Mouse (Mus musculus): ENCODE data around the gene Pink1. TPM values are rescaled to one million over a fixed set of nuclear protein-coding genes. Genes with fewer than 3 reads are reported as not detected.

The Pink1 gene
- polyA plus RNA-seq, 1 experiment from 2014 or later: 17.8 TPM

GRCm38 (mm10) chr4:138347280-138347679, 21.2 kb upstream of the Pink1 start:
- no peaks in the 10 kb centered on the region for H3K4me1 ChIP-seq (ENCODE audit: control insufficient read depth, insufficient read depth, low read length)
- H3K9me3 ChIP-seq (ENCODE audit: control insufficient read depth, low read length): no peaks in the 10 kb centered on the region
- H3K4me2 ChIP-seq (ENCODE audit: low read depth, severe bottlenecking): no peak overlapping the region
- no peak for DNase-seq (ENCODE audit: low spot score)
- H3K36me3 ChIP-seq (ENCODE audit: control insufficient read depth, insufficient read depth, low read length): no peaks in the 10 kb centered on the region
- no peak overlapping the region for H3K9ac ChIP-seq (ENCODE audit: low read length)
- ATAC-seq (ENCODE audit: insufficient number of reproducible peaks, low FRiP score, low TSS enrichment, low read depth): no peak
- no peak overlapping the region for H3K4me3 ChIP-seq (ENCODE audit: low read depth, low read length)
- no peak overlapping the region for H3K27ac ChIP-seq (replicated peaks; ENCODE audit: low read depth, low read length)
- no peaks in the 10 kb centered on the region for H3K27me3 ChIP-seq (ENCODE audit: control insufficient read depth, insufficient read depth, low read length)
- WGBS: 76% methylated on average over 1 of the region's 1 CpGs

- H3K4me1 ChIP-seq (ENCODE audit: control insufficient read depth, insufficient read depth, low read length): no peaks in the 10 kb centered on the region
- 79% methylated on average over 9 of the region's 9 CpGs for WGBS
- ATAC-seq (ENCODE audit: insufficient number of reproducible peaks, low FRiP score, low TSS enrichment, low read depth): no peak
- H3K27ac ChIP-seq (replicated peaks; ENCODE audit: low read depth, low read length): no peak overlapping the region
- no peaks in the 10 kb centered on the region for H3K36me3 ChIP-seq (ENCODE audit: control insufficient read depth, insufficient read depth, low read length)
- no peak overlapping the region for H3K4me3 ChIP-seq (ENCODE audit: low read depth, low read length)
- DNase-seq (ENCODE audit: low spot score): no peak
- no peak overlapping the region for H3K4me2 ChIP-seq (ENCODE audit: low read depth, severe bottlenecking)
- H3K9ac ChIP-seq (ENCODE audit: low read length): no peak overlapping the region
- H3K27me3 ChIP-seq (ENCODE audit: control insufficient read depth, insufficient read depth, low read length): no peaks in the 10 kb centered on the region
- no peaks in the 10 kb centered on the region for H3K9me3 ChIP-seq (ENCODE audit: control insufficient read depth, low read length)
Observed at GRCm38 (mm10) chr4:138344891-138345545, 18.9 kb upstream of the Pink1 start.

GRCm38 (mm10) chr4:138343341-138343837, 17.3 kb upstream of the Pink1 start:
- no peak overlapping the region for H3K27ac ChIP-seq (replicated peaks; ENCODE audit: low read depth, low read length)
- DNase-seq (ENCODE audit: low spot score) (no peak), ATAC-seq (ENCODE audit: insufficient number of reproducible peaks, low FRiP score, low TSS enrichment, low read depth) (no peak)
- H3K36me3 ChIP-seq (ENCODE audit: control insufficient read depth, insufficient read depth, low read length): no peaks in the 10 kb centered on the region
- no peaks in the 10 kb centered on the region for H3K9me3 ChIP-seq (ENCODE audit: control insufficient read depth, low read length)
- H3K27me3 ChIP-seq (ENCODE audit: control insufficient read depth, insufficient read depth, low read length): no peaks in the 10 kb centered on the region
- no peaks in the 10 kb centered on the region for H3K4me1 ChIP-seq (ENCODE audit: control insufficient read depth, insufficient read depth, low read length)
- 57% methylated on average over 10 of the region's 10 CpGs for WGBS
- no peak overlapping the region for H3K4me3 ChIP-seq (ENCODE audit: low read depth, low read length)
- H3K9ac ChIP-seq (ENCODE audit: low read length): no peak overlapping the region
- H3K4me2 ChIP-seq (ENCODE audit: low read depth, severe bottlenecking): no peak overlapping the region

DNA sequence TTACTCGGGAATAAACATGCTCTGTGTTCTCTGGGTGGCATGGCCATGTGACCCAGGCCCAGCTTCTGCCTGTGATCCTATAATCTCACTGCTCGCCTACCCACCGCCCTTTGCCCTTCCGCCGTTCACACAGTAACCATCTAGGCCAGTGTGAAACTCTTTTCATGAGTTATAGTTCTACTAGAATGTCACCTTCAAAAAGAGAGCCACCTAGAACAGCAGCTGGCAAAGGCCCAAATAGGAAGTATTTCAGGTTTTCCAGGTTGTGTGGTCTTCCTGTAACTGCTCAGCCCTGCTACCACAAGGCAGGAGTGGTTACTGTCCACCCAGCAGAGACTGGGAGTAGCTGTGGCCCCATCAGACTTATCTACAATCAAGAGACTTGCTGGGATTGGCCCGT, 16.7 kb upstream of the Pink1 start:
- ATAC-seq (ENCODE audit: insufficient number of reproducible peaks, low FRiP score, low TSS enrichment, low read depth): no peak
- Histone ChIP-seq H3K4me2 (ENCODE audit: low read depth, severe bottlenecking) (no peak overlapping the region), H3K4me1 (ENCODE audit: control insufficient read depth, insufficient read depth, low read length) (no peaks in the 10 kb centered on the region), H3K27me3 (ENCODE audit: control insufficient read depth, insufficient read depth, low read length) (no peaks in the 10 kb centered on the region), H3K4me3 (ENCODE audit: low read depth, low read length) (no peak overlapping the region), H3K27ac (replicated peaks; ENCODE audit: low read depth, low read length) (no peak overlapping the region), H3K9me3 (ENCODE audit: control insufficient read depth, low read length) (no peaks in the 10 kb centered on the region), H3K9ac (ENCODE audit: low read length) (no peak overlapping the region), H3K36me3 (ENCODE audit: control insufficient read depth, insufficient read depth, low read length) (no peaks in the 10 kb centered on the region)
- no peak for DNase-seq (ENCODE audit: low spot score)
- 78% methylated on average over 6 of the region's 6 CpGs for WGBS

GRCm38 (mm10) chr4:138342048-138342447, 15.9 kb upstream of the Pink1 start:
- no peak overlapping the region for H3K4me3 ChIP-seq (ENCODE audit: low read depth, low read length)
- ATAC-seq (ENCODE audit: insufficient number of reproducible peaks, low FRiP score, low TSS enrichment, low read depth) (no peak), DNase-seq (ENCODE audit: low spot score) (no peak)
- 76% methylated on average over 7 of the region's 7 CpGs for WGBS
- no peak overlapping the region for H3K27ac ChIP-seq (replicated peaks; ENCODE audit: low read depth, low read length)
- H3K27me3 ChIP-seq (ENCODE audit: control insufficient read depth, insufficient read depth, low read length): no peaks in the 10 kb centered on the region
- H3K4me1 ChIP-seq (ENCODE audit: control insufficient read depth, insufficient read depth, low read length): no peaks in the 10 kb centered on the region
- H3K9ac ChIP-seq (ENCODE audit: low read length): no peak overlapping the region
- no peaks in the 10 kb centered on the region for H3K36me3 ChIP-seq (ENCODE audit: control insufficient read depth, insufficient read depth, low read length)
- no peaks in the 10 kb centered on the region for H3K9me3 ChIP-seq (ENCODE audit: control insufficient read depth, low read length)
- no peak overlapping the region for H3K4me2 ChIP-seq (ENCODE audit: low read depth, severe bottlenecking)

GRCm38 (mm10) chr4:138341393-138341792, 15.3 kb upstream of the Pink1 start:
- DNase-seq (ENCODE audit: low spot score) (no peak), ATAC-seq (ENCODE audit: insufficient number of reproducible peaks, low FRiP score, low TSS enrichment, low read depth) (no peak)
- no peaks in the 10 kb centered on the region for H3K9me3 ChIP-seq (ENCODE audit: control insufficient read depth, low read length)
- H3K36me3 ChIP-seq (ENCODE audit: control insufficient read depth, insufficient read depth, low read length): no peaks in the 10 kb centered on the region
- no peaks in the 10 kb centered on the region for H3K27me3 ChIP-seq (ENCODE audit: control insufficient read depth, insufficient read depth, low read length)
- WGBS: 54% methylated on average over 8 of the region's 8 CpGs
- H3K27ac ChIP-seq (replicated peaks; ENCODE audit: low read depth, low read length): no peak overlapping the region
- no peak overlapping the region for H3K4me2 ChIP-seq (ENCODE audit: low read depth, severe bottlenecking)
- no peak overlapping the region for H3K4me3 ChIP-seq (ENCODE audit: low read depth, low read length)
- no peak overlapping the region for H3K9ac ChIP-seq (ENCODE audit: low read length)
- no peaks in the 10 kb centered on the region for H3K4me1 ChIP-seq (ENCODE audit: control insufficient read depth, insufficient read depth, low read length)

DNA sequence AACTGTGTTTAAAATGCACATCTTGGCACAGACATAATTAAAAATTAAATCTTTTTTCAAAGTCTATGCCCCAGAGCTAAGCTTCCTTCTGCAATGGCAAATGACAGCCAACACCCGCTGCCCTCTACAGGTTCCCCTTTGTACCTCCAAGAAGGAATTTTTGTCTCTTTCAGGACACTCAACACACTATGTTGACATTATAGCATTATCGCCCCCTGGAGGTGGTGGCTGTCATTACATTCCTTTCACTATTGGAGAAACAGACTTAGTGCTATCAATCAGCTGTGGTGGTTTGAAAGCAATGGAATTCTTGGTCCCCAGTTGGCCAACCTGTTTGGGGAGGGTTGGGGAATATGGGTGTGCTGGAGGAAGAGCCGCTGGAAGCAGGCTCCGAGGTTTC, 13.9 kb upstream of the Pink1 start:
- DNase-seq (ENCODE audit: low spot score): peak; percentile 65
- H3K4me1 ChIP-seq (ENCODE audit: control insufficient read depth, insufficient read depth, low read length): no peaks in the 10 kb centered on the region
- no peak overlapping the region for H3K4me2 ChIP-seq (ENCODE audit: low read depth, severe bottlenecking)
- H3K27ac ChIP-seq (replicated peaks; ENCODE audit: low read depth, low read length): no peak overlapping the region
- no peaks in the 10 kb centered on the region for H3K36me3 ChIP-seq (ENCODE audit: control insufficient read depth, insufficient read depth, low read length)
- no peak for ATAC-seq (ENCODE audit: insufficient number of reproducible peaks, low FRiP score, low TSS enrichment, low read depth)
- WGBS: 44% methylated on average over 4 of the region's 4 CpGs
- H3K4me3 ChIP-seq (ENCODE audit: low read depth, low read length): no peak overlapping the region
- no peak overlapping the region for H3K9ac ChIP-seq (ENCODE audit: low read length)
- no peaks in the 10 kb centered on the region for H3K9me3 ChIP-seq (ENCODE audit: control insufficient read depth, low read length)
- H3K27me3 ChIP-seq (ENCODE audit: control insufficient read depth, insufficient read depth, low read length): no peaks in the 10 kb centered on the region

DNA sequence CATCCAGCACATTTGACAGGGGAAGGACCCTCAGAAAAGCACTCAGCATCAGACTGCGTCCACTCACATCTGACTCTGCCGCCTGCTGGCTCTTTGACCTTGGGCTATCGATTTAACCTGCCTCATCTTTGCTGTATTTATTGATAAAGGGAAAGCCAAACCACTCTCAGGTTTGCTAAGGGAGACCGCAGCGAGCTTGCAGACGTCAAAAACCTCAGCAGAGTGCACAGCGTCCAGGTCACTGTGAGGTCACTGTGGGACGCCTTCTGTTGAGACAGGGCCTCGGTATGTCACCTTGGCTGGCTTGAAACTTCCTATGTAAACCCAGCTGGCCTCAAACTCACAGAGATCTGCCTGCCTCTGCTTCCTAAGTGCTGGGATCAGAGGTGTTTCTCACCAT, 11.2 kb upstream of the Pink1 start:
- WGBS: 79% methylated on average over 9 of the region's 9 CpGs
- H3K27me3 ChIP-seq (ENCODE audit: control insufficient read depth, insufficient read depth, low read length): no peaks in the 10 kb centered on the region
- no peak for DNase-seq (ENCODE audit: low spot score)
- ATAC-seq (ENCODE audit: insufficient number of reproducible peaks, low FRiP score, low TSS enrichment, low read depth): no peak
- no peak overlapping the region for H3K4me2 ChIP-seq (ENCODE audit: low read depth, severe bottlenecking)
- H3K9me3 ChIP-seq (ENCODE audit: control insufficient read depth, low read length): no peaks in the 10 kb centered on the region
- no peak overlapping the region for H3K9ac ChIP-seq (ENCODE audit: low read length)
- no peak overlapping the region for H3K27ac ChIP-seq (replicated peaks; ENCODE audit: low read depth, low read length)
- no peaks in the 10 kb centered on the region for H3K4me1 ChIP-seq (ENCODE audit: control insufficient read depth, insufficient read depth, low read length)
- H3K4me3 ChIP-seq (ENCODE audit: low read depth, low read length): no peak overlapping the region
- H3K36me3 ChIP-seq (ENCODE audit: control insufficient read depth, insufficient read depth, low read length): no peaks in the 10 kb centered on the region

DNA sequence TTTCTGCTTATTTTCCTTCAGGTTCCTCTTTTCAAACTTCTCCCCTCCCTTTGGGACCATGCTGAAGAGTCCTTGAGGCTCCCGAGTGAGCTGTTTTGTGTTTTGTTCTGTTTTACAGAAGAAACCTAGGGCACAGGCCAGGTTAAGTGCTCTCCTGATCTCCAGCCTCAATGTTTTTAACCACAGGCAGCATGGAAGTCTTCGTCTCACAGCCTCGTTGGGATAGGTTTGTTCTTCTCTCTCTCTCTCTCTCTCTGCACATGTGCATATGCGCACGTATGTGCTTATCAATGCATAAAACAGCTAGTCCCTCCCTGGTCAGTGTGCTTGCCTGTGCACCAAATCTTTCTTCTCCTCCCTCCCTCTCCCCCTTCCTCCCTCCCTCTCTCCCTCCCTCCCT, 10.8 kb upstream of the Pink1 start:
- no peak for DNase-seq (ENCODE audit: low spot score)
- Histone ChIP-seq H3K36me3 (ENCODE audit: control insufficient read depth, insufficient read depth, low read length) (no peaks in the 10 kb centered on the region), H3K4me1 (ENCODE audit: control insufficient read depth, insufficient read depth, low read length) (no peaks in the 10 kb centered on the region), H3K27ac (replicated peaks; ENCODE audit: low read depth, low read length) (no peak overlapping the region), H3K4me3 (ENCODE audit: low read depth, low read length) (no peak overlapping the region), H3K9ac (ENCODE audit: low read length) (no peak overlapping the region), H3K27me3 (ENCODE audit: control insufficient read depth, insufficient read depth, low read length) (no peaks in the 10 kb centered on the region), H3K9me3 (ENCODE audit: control insufficient read depth, low read length) (no peaks in the 10 kb centered on the region), H3K4me2 (ENCODE audit: low read depth, severe bottlenecking) (no peak overlapping the region)
- WGBS: 84% methylated on average over 5 of the region's 5 CpGs
- ATAC-seq (ENCODE audit: insufficient number of reproducible peaks, low FRiP score, low TSS enrichment, low read depth): no peak

All from limb, embryonic 11.5 days (tissue).